Mouse (Mus musculus): ENCODE results near the gene Dmwd. TPM values are rescaled to one million over a fixed set of nuclear protein-coding genes. Genes with fewer than 3 reads are reported as not detected.

Dmwd gene
- polyA plus RNA-seq, 1 experiment from 2014 or later, result 42.5 TPM

DNA sequence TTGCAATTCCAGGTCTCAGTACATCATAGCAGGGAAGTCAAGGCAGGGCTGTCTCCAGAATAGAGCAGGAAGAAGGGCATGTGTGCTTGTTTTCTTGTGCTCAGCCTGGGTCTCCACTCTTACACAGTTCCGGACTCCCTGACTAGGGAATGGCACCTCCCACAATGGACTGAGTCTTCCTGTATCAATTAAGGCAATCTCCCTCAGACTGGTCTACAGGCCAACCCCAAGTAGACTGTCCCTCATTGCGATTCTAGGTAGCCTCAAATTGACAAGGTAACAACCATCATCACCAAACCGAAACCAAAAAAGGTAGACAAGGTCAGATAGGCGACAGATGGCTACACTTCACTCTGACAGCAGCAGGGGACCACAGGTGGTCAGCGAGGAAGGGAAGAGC lies 796 bp upstream of the Dmwd start:
- 0 out of 2 replicates have a peak overlapping the region, but pooled peaks have one; percentile 21 for H3K9ac ChIP-seq
- 63% methylated on average over 5 of the region's 5 CpGs for WGBS
- 0 out of 2 replicates have a peak, but pooled peaks have one; percentile 6 for ATAC-seq (ENCODE audit: low FRiP score, low read depth)

DNA sequence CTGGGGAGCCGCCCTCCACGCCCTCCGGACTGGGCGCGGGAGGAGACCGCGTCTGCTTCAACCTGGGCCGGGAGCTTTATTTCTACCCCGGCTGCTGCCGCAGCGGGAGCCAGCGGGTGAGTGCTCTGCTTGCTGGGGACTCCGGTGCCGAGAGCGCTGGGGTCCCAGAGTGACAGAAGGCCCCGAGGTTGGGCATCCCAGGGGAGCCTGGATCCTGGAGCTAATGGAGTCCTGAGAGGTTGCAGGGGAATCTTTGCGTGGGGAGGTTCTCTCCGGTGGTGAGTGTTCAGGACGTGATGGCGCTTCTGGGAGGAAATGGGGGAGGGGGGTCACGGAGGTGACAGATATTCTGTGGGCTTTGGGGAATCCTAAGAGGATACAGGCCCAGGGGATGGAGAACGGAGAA lies 562 bp downstream of the Dmwd start:
- Histone ChIP-seq H3K9ac (peak overlapping the region; percentile 99), H3K27me3 (no peaks in the 10 kb centered on the region), H3K9me3 (no peaks in the 10 kb centered on the region), H3K27ac (replicated peaks) (peak overlapping the region; percentile 75), H3K4me3 (peak overlapping the region; percentile 84), H3K4me2 (peak overlapping the region; percentile 82), H3K4me1 (replicated peaks) (peaks cover 22% of the 10 kb centered on the region), H3K36me3 (peaks cover 32% of the 10 kb centered on the region)
- whole genome bisulfite sequencing, result under 1% methylated on average over 22 of the region's 22 CpGs
- no peak for ATAC-seq (ENCODE audit: low FRiP score, low read depth)

More for the DNA sequence above, 796 bp upstream of the Dmwd start:
- Histone ChIP-seq H3K36me3 (peaks cover 18% of the 10 kb centered on the region), H3K4me2 (peak overlapping the region; percentile 58), H3K4me3 (peak overlapping the region; percentile 84), H3K27me3 (no peaks in the 10 kb centered on the region), H3K9me3 (no peaks in the 10 kb centered on the region), H3K27ac (replicated peaks) (peak overlapping the region; percentile 61), H3K4me1 (replicated peaks) (peaks cover 22% of the 10 kb centered on the region)

DNA sequence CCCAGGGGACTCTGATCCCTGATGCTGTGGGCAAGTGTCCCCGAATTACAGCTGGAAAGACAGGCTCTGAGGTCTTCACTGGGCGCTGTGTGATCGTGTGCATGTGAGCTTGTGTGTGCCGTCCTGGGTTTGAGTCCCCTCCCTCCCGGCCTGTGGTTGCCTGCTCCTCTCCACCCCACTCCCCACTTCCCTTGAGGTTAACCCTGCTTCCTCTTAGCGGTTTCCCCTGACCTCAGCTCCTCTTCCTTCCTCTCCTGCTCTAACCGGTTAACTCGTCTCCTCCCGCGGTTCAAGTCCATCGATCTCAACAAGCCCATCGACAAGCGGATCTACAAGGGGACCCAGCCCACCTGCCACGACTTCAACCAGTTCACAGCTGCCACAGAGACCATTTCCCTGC lies 1.7 kb downstream of the Dmwd start:
- no peak overlapping the region for H3K27ac ChIP-seq (replicated peaks)
- H3K9ac ChIP-seq, result no peak overlapping the region
- no peak for ATAC-seq (ENCODE audit: low FRiP score, low read depth)
- H3K4me2 ChIP-seq, result peak overlapping the region; percentile 82
- no peaks in the 10 kb centered on the region for H3K9me3 ChIP-seq
- H3K4me3 ChIP-seq, result peak overlapping the region; percentile 84
- 76% methylated on average over 14 of the region's 14 CpGs for WGBS
- no peaks in the 10 kb centered on the region for H3K27me3 ChIP-seq
- peaks cover 42% of the 10 kb centered on the region for H3K36me3 ChIP-seq
- peaks cover 22% of the 10 kb centered on the region for H3K4me1 ChIP-seq (replicated peaks)

DNA sequence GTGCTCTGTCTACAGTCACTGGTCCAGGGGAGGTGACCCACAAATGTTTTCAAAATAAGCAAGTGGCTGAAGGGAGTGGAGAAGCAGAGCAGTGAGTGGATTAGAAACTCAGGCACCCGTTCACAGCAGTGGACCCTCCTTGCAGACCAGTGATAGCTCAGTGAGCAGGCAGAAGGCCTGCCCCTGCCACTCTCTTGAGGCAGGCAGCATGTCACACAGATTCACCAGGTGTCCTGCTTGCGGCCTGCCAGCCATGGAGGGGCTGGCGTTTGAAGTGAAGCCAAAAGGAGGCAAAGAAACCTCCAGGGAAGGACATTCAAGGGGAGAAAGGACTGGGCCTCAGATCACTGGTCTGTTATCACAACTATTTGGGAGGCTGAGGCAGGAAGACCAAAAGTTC lies 2.7 kb downstream of the Dmwd start:
- no peak overlapping the region for H3K4me2 ChIP-seq
- ATAC-seq (ENCODE audit: low FRiP score, low read depth), result no peak
- H3K9me3 ChIP-seq, result no peaks in the 10 kb centered on the region
- H3K27me3 ChIP-seq, result no peaks in the 10 kb centered on the region
- peaks cover 48% of the 10 kb centered on the region for H3K36me3 ChIP-seq
- H3K27ac ChIP-seq (replicated peaks), result no peak overlapping the region
- no peak overlapping the region for H3K9ac ChIP-seq
- WGBS, result 80% methylated on average over 3 of the region's 3 CpGs
- H3K4me1 ChIP-seq (replicated peaks), result peaks cover 29% of the 10 kb centered on the region
- H3K4me3 ChIP-seq, result no peak overlapping the region

DNA sequence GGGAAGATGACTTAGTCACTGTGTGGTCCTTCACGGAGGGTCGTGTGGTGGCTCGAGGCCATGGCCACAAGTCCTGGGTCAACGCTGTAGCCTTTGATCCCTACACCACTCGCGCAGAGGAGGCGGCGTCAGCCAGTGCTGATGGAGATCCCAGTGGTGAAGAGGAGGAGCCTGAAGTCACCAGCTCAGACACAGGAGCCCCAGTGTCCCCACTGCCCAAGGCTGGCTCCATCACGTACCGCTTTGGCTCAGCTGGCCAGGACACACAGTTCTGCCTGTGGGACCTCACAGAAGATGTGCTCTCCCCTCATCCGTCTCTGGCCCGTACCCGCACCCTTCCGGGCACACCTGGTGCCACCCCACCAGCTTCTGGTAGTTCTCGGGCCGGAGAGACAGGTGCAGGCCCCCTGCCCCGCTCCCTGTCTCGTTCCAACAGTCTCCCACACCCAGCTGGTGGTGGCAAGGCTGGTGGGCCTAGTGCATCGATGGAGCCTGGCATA lies 4.5 kb downstream of the Dmwd start:
- peaks cover 36% of the 10 kb centered on the region for H3K4me1 ChIP-seq (replicated peaks)

DNA sequence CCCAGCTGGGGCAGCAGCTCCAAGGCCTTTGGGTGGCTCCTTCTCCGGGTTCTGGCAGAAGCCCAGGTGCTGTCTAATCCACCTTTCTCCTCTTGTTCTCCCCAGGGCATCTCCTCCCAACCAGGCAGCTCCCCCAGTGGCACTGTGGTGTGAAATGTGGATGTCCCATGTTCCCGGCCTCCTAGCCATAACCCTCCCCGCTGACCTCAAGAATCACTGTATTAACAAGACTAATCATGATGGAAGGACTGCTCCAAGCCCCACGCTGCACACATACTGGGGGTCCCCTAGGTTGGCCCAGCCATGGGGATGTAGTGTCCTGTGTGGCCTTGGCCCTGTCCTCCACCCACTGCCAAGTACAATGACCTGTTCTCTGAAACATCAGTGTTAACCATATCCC lies 6.1 kb downstream of the Dmwd start:
- no peaks in the 10 kb centered on the region for H3K9me3 ChIP-seq
- 92% methylated on average over 4 of the region's 4 CpGs for WGBS
- ATAC-seq (ENCODE audit: low FRiP score, low read depth), result no peak
- H3K27me3 ChIP-seq, result no peaks in the 10 kb centered on the region
- H3K4me2 ChIP-seq, result no peak overlapping the region
- H3K4me3 ChIP-seq, result no peak overlapping the region
- H3K36me3 ChIP-seq, result peaks cover 54% of the 10 kb centered on the region
- no peak overlapping the region for H3K27ac ChIP-seq (replicated peaks)
- H3K4me1 ChIP-seq (replicated peaks), result peaks cover 35% of the 10 kb centered on the region
- no peak overlapping the region for H3K9ac ChIP-seq

More for the DNA sequence above, 4.5 kb downstream of the Dmwd start:
- Histone ChIP-seq H3K27ac (replicated peaks) (no peak overlapping the region), H3K9me3 (no peaks in the 10 kb centered on the region), H3K9ac (no peak overlapping the region), H3K36me3 (peaks cover 53% of the 10 kb centered on the region), H3K27me3 (no peaks in the 10 kb centered on the region), H3K4me3 (no peak overlapping the region), H3K4me2 (no peak overlapping the region)
- 92% methylated on average over 19 of the region's 19 CpGs for whole genome bisulfite sequencing
- ATAC-seq (ENCODE audit: low FRiP score, low read depth), result no peak

DNA sequence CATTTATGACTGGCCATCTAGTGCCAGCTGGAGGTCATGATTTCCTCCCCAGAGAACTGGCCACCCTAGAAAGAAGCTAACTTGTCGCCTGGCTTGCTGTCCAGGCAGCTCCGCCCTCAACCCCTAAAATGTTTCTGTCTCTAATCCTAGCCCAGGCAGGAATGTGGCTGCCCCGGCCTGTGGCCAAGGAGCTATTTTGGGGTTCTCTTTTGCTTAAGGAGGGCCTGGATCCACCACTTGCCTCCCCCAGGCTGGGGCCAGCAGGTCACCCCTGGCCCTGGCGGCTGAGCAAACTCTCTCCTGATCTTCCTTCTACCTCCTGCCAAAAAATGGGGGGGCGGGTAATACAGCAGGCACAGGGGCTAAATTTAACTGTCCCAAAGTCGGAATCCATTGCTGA lies 7.1 kb downstream of the Dmwd start:
- H3K9ac ChIP-seq, result no peak overlapping the region
- 64% methylated on average over 6 of the region's 6 CpGs for WGBS
- no peak overlapping the region for H3K27ac ChIP-seq (replicated peaks)
- H3K36me3 ChIP-seq, result peaks cover 54% of the 10 kb centered on the region
- no peaks in the 10 kb centered on the region for H3K9me3 ChIP-seq
- no peak for ATAC-seq (ENCODE audit: low FRiP score, low read depth)
- no peak overlapping the region for H3K4me2 ChIP-seq
- H3K4me3 ChIP-seq, result no peak overlapping the region
- H3K4me1 ChIP-seq (replicated peaks), result peaks cover 26% of the 10 kb centered on the region
- H3K27me3 ChIP-seq, result no peaks in the 10 kb centered on the region

DNA sequence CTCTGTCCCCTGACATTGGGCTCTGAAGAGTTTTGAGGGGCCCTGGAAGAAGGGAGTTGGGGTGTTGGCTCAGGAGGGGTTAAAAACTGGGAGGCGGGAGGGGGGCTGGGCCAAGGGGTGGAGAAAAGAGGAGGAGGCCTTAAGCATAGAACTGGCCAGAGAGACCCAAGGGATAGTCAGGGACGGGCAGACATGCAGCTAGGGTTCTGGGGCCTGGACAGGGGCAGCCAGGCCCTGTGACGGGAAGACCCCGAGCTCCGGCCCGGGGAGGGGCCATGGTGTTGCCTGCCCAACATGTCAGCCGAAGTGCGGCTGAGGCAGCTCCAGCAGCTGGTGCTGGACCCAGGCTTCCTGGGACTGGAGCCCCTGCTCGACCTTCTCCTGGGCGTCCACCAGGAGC lies 7.7 kb downstream of the Dmwd start, which contains the start of gene Dmpk:
Gene Dmpk (plus strand): TSS at position 149 of the 400 bp plus-strand sequence.
- WGBS, result 48% methylated on average over 10 of the region's 10 CpGs
- Histone ChIP-seq H3K4me2 (peak within 1 kb of the TSS; percentile 17; the same call in 1 of the 2 replicates), H3K9ac (no peak within 1 kb of the TSS), H3K4me1 (replicated peaks) (peaks cover 23% of the 10 kb centered on the region), H3K27me3 (no peaks in the 10 kb centered on the region), H3K4me3 (0 out of 2 replicates have a peak within 1 kb of the TSS, but pooled peaks have one; percentile 11), H3K36me3 (peaks cover 48% of the 10 kb centered on the region), H3K9me3 (no peaks in the 10 kb centered on the region), H3K27ac (replicated peaks) (no peak within 1 kb of the TSS)
- ATAC-seq (ENCODE audit: low FRiP score, low read depth), result no peak

DNA sequence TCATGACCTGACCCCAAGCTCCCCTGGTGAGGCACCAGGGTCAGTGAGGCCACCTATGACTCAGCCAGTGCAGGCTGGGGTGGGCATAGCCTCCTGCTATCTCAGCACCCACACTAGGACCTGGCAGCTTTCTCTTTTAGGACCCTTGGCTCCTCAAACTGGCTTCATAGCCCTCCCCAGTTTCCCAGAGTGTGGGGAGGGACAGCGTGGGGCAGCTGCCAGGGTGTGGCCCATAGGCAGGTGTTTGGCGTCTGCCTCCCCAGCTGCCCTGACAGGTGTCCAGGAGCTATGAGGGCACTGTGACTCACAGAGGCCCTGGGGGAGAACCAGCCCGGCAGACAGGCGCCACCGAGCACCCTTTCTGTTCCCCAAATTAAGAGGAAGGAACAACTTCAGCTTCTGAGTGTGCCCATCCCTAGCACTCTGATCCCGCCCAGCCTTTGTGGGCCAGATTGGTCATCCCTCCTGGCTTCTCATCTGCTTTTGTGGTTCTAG lies 8.3 kb downstream of the Dmwd start:
- H3K9ac ChIP-seq, result no peak overlapping the region
- ATAC-seq (ENCODE audit: low FRiP score, low read depth), result no peak
- H3K27ac ChIP-seq (replicated peaks), result no peak overlapping the region
- peaks cover 48% of the 10 kb centered on the region for H3K36me3 ChIP-seq
- no peaks in the 10 kb centered on the region for H3K27me3 ChIP-seq
- H3K4me2 ChIP-seq, result peak overlapping the region; percentile 17; the same call in 1 of the 2 replicates
- peaks cover 23% of the 10 kb centered on the region for H3K4me1 ChIP-seq (replicated peaks)
- no peaks in the 10 kb centered on the region for H3K9me3 ChIP-seq
- WGBS, result 73% methylated on average over 6 of the region's 6 CpGs
- H3K4me3 ChIP-seq, result no peak overlapping the region

DNA sequence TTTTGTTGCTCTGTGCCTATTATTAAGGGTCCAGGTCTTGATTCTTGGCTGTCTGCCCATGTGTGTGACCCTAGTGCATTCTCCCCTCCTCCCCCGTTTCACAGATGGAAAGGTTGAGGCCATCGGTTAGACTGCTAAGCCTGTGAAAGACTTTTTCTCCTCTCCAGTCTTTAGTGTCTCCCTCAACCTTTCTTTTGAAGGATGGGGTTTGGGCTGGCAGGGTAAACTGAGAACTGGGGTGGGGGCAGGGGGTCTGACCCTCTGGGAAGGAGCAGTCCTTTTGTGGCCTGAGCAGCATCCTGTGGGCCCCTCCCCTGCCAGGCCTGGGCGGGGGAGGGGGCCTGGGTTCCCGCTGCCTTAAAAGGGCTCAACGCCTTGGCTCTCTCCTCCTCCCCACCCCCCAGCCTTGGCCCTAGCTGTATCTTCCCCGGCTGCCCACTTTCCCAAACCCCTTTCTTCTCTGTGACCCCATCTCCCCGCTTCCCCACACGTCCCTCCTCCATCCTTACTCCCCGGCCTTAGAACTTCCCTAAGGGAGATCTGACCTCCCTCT lies 9.0 kb downstream of the Dmwd start:
- no peak overlapping the region for H3K4me3 ChIP-seq
- 23% methylated on average over 9 of the region's 9 CpGs for WGBS
- no peak for ATAC-seq (ENCODE audit: low FRiP score, low read depth)
- H3K4me1 ChIP-seq (replicated peaks), result peaks cover 23% of the 10 kb centered on the region
- no peak overlapping the region for H3K27ac ChIP-seq (replicated peaks)
- H3K9me3 ChIP-seq, result no peaks in the 10 kb centered on the region
- H3K4me2 ChIP-seq, result no peak overlapping the region
- peaks cover 48% of the 10 kb centered on the region for H3K36me3 ChIP-seq
- no peak overlapping the region for H3K9ac ChIP-seq
- no peaks in the 10 kb centered on the region for H3K27me3 ChIP-seq

DNA sequence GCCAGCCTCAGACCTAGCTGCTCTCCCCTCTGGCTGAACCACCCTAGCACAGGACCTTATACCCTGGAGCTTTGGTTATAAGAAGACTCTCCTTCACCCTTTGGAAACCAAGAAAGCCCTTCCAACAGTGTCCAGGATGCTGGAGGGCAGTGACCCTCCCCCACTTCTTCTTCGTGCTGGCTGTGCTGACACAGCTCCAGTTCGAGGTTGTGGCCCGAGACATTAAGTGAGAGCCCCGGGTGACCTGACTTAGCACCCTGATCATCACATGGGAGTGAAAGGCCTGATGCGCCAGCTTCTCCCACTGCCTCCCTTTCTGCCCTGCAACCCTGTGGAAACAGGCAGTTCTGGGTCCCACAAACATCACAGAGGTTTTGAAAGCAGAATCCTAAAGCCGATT lies 9.5 kb downstream of the Dmwd start:
- peaks cover 3% of the 10 kb centered on the region; the same call in 1 of the 2 replicates for H3K27me3 ChIP-seq
- H3K9me3 ChIP-seq, result no peaks in the 10 kb centered on the region
- peaks cover 48% of the 10 kb centered on the region for H3K36me3 ChIP-seq
- H3K4me3 ChIP-seq, result no peak overlapping the region
- H3K4me1 ChIP-seq (replicated peaks), result peaks cover 23% of the 10 kb centered on the region
- no peak overlapping the region for H3K9ac ChIP-seq
- no peak for ATAC-seq (ENCODE audit: low FRiP score, low read depth)
- no peak overlapping the region for H3K27ac ChIP-seq (replicated peaks)
- no peak overlapping the region for H3K4me2 ChIP-seq
- WGBS, result 15% methylated on average over 6 of the region's 6 CpGs

DNA sequence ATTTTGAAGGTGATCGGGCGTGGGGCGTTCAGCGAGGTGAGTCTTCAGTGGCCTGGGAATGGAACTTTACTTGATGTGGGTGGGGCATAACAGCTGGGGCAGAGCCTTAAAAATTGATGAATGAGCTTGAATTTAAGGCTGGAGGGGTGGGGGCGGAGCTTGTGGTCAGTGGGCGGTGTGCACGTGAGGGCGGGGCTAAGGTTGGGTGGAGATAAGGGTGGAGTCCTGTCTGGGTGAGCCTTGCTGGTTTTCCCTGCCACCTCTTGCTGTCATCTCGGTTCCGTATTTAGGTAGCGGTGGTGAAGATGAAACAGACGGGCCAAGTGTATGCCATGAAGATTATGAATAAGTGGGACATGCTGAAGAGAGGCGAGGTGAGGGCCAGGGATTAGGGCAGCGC lies 10.0 kb downstream of the Dmwd start:
- Histone ChIP-seq H3K27me3 (peaks cover 8% of the 10 kb centered on the region; the same call in 1 of the 2 replicates), H3K4me3 (no peak overlapping the region), H3K9me3 (no peaks in the 10 kb centered on the region), H3K9ac (no peak overlapping the region), H3K4me2 (no peak overlapping the region), H3K36me3 (peaks cover 46% of the 10 kb centered on the region), H3K27ac (replicated peaks) (no peak overlapping the region), H3K4me1 (replicated peaks) (peaks cover 23% of the 10 kb centered on the region)
- 17% methylated on average over 14 of the region's 14 CpGs for WGBS
- no peak for ATAC-seq (ENCODE audit: low FRiP score, low read depth)
